In the genomic region with DNA sequence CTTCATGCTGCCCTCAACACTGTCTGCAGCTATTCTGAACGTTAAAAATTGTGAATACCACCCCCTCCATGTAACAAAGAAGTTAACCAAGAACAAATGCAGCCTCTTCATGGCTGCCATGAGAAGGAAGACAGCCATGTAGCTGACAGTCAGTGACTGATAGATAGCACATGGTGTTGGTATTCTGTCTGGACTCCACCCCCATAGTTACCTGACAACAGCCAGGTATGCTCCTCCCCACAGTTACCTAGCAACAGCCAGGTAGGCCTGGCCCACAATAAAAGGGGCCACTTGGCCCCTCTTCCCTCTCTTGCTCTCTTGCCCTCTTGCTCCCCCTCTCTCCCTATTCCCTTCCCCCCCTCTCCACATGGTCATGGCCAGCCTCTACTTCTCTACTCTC, we compare ENCODE assay signal across 32 mouse cellular contexts.
"Had no signal": no experiment of that assay in that cellular context is flagged by ENCODE, and none has a peak within 500 bp of the region (broad histone marks: within the 10 kb centered on the region; RNA-seq: fewer than 3 reads in every experiment).

No protein-coding gene starts in this region.

- H3K4me1 ChIP-seq: limb, embryonic 10.5 days; limb, embryonic 15.5 days; liver, embryonic 15.5 days; lung, embryonic 15.5 days; midbrain, embryonic 10.5 days; midbrain, embryonic 12.5 days; midbrain, embryonic 13.5 days; midbrain, embryonic 15.5 days; neural tube, embryonic 12.5 days had no signal

- H3K27ac ChIP-seq: limb, embryonic 10.5 days; limb, embryonic 12.5 days; limb, embryonic 13.5 days; limb, embryonic 15.5 days; liver, embryonic 12.5 days; liver, embryonic 13.5 days; liver, embryonic 14.5 days; liver, embryonic 15.5 days; lung, embryonic 15.5 days; macrophage; midbrain, embryonic 10.5 days; midbrain, embryonic 12.5 days; midbrain, embryonic 13.5 days; midbrain, embryonic 15.5 days; neural tube, embryonic 12.5 days had no signal

- H3K36me3 ChIP-seq: limb, embryonic 10.5 days; limb, embryonic 12.5 days; limb, embryonic 13.5 days; limb, embryonic 15.5 days; liver, embryonic 12.5 days; liver, embryonic 13.5 days; liver, embryonic 15.5 days; lung, embryonic 15.5 days; midbrain, embryonic 10.5 days; midbrain, embryonic 12.5 days; midbrain, embryonic 13.5 days; midbrain, embryonic 15.5 days; neural tube, embryonic 12.5 days had no signal

- H3K27me3 ChIP-seq: limb, embryonic 12.5 days; limb, embryonic 15.5 days; liver, embryonic 12.5 days; liver, embryonic 13.5 days; liver, embryonic 15.5 days; lung, embryonic 15.5 days; megakaryocyte, embryonic 14.5 days; midbrain, embryonic 12.5 days; midbrain, embryonic 13.5 days; midbrain, embryonic 15.5 days; neural tube, embryonic 12.5 days had no signal

- DNase-seq: left cerebral cortex, postnatal 4 days; liver; liver, embryonic 13.5 days; liver, postnatal 0 days; lung, adult 18-20 months; lung, adult 2 months; lung, embryonic 14.5 days; lung, postnatal 10 days; lung, postnatal 14 days; lung, postnatal 36 days; lung, postnatal 4 days; midbrain, embryonic 14.5 days had no signal

- H3K4me3 ChIP-seq: limb, embryonic 10.5 days; limb, embryonic 12.5 days; limb, embryonic 13.5 days; limb, embryonic 15.5 days; liver, embryonic 12.5 days; liver, embryonic 13.5 days; liver, embryonic 15.5 days; lung, embryonic 15.5 days; megakaryocyte, embryonic 14.5 days; midbrain, embryonic 10.5 days; midbrain, embryonic 12.5 days; midbrain, embryonic 13.5 days; midbrain, embryonic 15.5 days; myocyte; neural tube, embryonic 12.5 days had no signal

- H3K4me2 ChIP-seq: limb, embryonic 12.5 days; limb, embryonic 13.5 days; limb, embryonic 15.5 days; liver, embryonic 11.5 days; liver, embryonic 12.5 days; liver, embryonic 13.5 days; liver, embryonic 15.5 days; lung, embryonic 14.5 days; lung, embryonic 15.5 days; midbrain, embryonic 11.5 days; midbrain, embryonic 12.5 days; midbrain, embryonic 13.5 days; midbrain, embryonic 15.5 days; neural tube, embryonic 12.5 days had no signal

- H3K9ac ChIP-seq: limb, embryonic 12.5 days; limb, embryonic 13.5 days; limb, embryonic 15.5 days; liver, embryonic 12.5 days; liver, embryonic 13.5 days; liver, embryonic 14.5 days; liver, embryonic 15.5 days; liver, postnatal 0 days; lung, embryonic 14.5 days; lung, embryonic 15.5 days; midbrain, embryonic 12.5 days; midbrain, embryonic 13.5 days; midbrain, embryonic 15.5 days; neural tube, embryonic 12.5 days had no signal

- H3K9me3 ChIP-seq: limb, embryonic 10.5 days; limb, embryonic 12.5 days; limb, embryonic 13.5 days; limb, embryonic 15.5 days; liver, embryonic 12.5 days; liver, embryonic 13.5 days; liver, embryonic 15.5 days; lung, embryonic 15.5 days; megakaryocyte, embryonic 14.5 days; midbrain, embryonic 10.5 days; midbrain, embryonic 12.5 days; midbrain, embryonic 13.5 days; midbrain, embryonic 15.5 days; neural tube, embryonic 12.5 days had no signal

- ATAC-seq: liver, postnatal 0 days; lung, postnatal 0 days; midbrain, embryonic 13.5 days; midbrain, embryonic 15.5 days; midbrain, embryonic 16.5 days had no signal
